Mouse (Mus musculus) G1E (cell line): Measurements from ENCODE around the gene Irak2.

Experiments used
- CTCF ChIP-seq: IDR thresholded peaks from 2 replicates; pipeline ENCODE4 v1.5.1; 2012; ENCODE audit warnings: low read depth, low read length, inconsistent platforms, mixed read lengths
- GATA1 ChIP-seq: IDR thresholded peaks from 2 replicates; pipeline ENCODE4 v1.6.1; 2012; ENCODE audit warnings: borderline replicate concordance, low read length, inconsistent platforms, mixed read lengths

DNA sequence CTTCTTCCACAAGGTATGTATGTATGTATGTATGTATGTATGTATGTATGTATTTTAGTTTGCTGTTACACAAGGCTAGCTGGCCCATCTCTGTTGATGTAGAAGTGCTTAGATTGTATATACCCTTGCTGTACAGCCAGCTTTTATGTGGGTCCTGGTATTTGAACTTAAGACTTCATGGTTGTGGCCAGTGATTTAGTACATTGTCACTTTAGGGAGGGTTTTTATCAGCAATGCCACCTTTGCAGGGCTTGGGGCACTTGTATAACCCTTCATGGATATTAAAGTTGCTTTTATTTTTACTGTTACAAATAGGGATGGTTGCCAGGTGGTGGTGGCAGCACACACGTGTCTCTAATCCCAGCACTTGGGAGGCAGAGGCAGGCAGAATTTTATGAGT lies 56.9 kb downstream of the Irak2 start:
- TF ChIP-seq CTCF (no peak), GATA1 (no peak)
